Mouse (Mus musculus): Measurements from ENCODE around the gene Gm9044. TPM values are rescaled to one million over a fixed set of nuclear protein-coding genes. Genes with fewer than 3 reads are reported as not detected.

Gm9044 gene
- polyA plus RNA-seq (2017; shearing (Covaris generic)), result not detected

DNA sequence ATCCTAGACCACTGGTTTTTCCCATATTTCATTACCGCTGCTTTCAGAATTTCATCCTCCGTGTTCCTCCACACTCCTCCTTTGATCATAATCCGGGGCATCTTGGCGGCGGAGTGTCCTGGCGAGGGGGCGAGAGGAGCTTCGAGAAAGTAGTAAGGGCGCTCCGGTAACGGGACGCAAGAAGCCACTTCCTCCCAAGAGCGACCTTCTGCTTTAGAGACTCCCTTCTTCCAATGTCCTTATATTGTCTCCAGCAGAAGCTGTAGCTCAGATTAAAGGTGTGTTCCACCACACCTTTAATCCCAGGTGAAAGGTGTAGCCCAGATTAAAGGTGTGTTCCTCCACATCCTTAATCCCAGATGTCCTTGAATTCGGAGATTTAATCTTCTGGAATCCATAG is at the start of gene Gm9044:
TSS of gene Gm9044 (minus strand) at position 101 of the 400 bp plus-strand sequence.

DNA sequence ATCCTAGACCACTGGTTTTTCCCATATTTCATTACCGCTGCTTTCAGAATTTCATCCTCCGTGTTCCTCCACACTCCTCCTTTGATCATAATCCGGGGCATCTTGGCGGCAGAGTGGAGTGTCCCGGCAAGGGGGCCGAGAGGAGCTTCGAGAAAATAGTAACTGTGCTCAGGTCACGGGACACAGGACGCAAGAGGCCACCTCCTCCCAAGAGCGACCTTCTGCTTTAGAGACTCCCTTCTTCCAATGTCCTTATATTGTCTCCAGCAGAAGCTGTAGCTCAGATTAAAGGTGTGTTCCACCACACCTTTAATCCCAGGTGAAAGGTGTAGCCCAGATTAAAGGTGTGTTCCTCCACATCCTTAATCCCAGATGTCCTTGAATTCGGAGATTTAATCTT is 21.8 kb upstream of the Gm9044 start, which contains the start of gene Gm9049:
TSS of gene Gm9049 (minus strand) at position 101 of the 400 bp plus-strand sequence.

DNA sequence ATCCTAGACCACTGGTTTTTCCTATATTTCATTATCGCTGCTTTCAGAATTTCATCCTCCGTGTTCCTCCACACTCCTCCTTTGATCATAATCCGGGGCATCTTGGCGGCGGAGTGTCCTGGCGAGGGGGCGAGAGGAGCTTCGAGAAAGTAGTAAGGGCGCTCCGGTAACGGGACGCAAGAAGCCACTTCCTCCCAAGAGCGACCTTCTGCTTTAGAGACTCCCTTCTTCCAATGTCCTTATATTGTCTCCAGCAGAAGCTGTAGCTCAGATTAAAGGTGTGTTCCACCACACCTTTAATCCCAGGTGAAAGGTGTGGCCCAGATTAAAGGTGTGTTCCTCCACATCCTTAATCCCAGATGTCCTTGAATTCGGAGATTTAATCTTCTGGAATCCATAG is 16.4 kb upstream of the Gm9044 start, which contains the start of gene Gm9048:
TSS of gene Gm9048 (minus strand) at position 101 of the 400 bp plus-strand sequence.

DNA sequence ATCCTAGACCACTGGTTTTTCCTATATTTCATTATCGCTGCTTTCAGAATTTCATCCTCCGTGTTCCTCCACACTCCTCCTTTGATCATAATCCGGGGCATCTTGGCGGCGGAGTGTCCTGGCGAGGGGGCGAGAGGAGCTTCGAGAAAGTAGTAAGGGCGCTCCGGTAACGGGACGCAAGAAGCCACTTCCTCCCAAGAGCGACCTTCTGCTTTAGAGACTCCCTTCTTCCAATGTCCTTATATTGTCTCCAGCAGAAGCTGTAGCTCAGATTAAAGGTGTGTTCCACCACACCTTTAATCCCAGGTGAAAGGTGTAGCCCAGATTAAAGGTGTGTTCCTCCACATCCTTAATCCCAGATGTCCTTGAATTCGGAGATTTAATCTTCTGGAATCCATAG is 10.9 kb upstream of the Gm9044 start, which contains the start of gene Gm9046:
TSS of gene Gm9046 (minus strand) at position 101 of the 400 bp plus-strand sequence.

DNA sequence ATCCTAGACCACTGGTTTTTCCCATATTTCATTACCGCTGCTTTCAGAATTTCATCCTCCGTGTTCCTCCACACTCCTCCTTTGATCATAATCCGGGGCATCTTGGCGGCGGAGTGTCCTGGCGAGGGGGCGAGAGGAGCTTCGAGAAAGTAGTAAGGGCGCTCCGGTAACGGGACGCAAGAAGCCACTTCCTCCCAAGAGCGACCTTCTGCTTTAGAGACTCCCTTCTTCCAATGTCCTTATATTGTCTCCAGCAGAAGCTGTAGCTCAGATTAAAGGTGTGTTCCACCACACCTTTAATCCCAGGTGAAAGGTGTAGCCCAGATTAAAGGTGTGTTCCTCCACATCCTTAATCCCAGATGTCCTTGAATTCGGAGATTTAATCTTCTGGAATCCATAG is 5.5 kb upstream of the Gm9044 start, which contains the start of gene Gm9045:
TSS of gene Gm9045 (minus strand) at position 101 of the 400 bp plus-strand sequence.

DNA sequence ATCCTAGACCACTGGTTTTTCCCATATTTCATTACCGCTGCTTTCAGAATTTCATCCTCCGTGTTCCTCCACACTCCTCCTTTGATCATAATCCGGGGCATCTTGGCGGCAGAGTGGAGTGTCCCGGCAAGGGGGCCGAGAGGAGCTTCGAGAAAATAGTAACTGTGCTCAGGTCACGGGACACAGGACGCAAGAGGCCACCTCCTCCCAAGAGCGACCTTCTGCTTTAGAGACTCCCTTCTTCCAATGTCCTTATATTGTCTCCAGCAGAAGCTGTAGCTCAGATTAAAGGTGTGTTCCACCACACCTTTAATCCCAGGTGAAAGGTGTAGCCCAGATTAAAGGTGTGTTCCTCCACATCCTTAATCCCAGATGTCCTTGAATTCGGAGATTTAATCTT is 5.3 kb downstream of the Gm9044 start, which contains the start of gene Gm9040:
TSS of gene Gm9040 (minus strand) at position 101 of the 400 bp plus-strand sequence.

DNA sequence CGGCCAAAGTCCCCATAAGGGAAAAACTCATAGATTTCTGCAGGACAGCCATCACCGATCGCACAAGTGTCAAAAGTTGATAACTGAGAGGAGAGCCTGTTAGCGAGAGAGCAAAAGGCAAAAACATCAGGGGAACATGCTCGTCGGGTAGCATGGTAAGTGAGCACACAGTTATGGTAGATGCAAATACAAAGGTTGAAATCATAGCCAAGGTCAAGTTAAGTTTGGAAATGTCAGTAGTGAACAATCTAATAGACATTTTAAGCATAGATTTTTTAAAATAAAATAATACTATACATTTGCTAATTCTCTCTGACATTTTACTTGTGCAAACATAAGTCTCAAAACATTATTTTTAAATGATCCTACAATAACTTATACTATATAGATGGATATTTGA is 37.3 kb downstream of the Gm9044 start, which contains the start of gene Iltifb:
TSS of gene Iltifb (minus strand) at position 101 of the 400 bp plus-strand sequence.

Other genes starting within 250 kb of the Gm9044 start
- gene Mdm1, start 190.6 kb downstream of the Gm9044 start, polyA plus RNA-seq (2017; shearing (Covaris generic)), result 8.9 TPM
- gene Il22, start 127.5 kb downstream of the Gm9044 start, polyA plus RNA-seq (2017; shearing (Covaris generic)), result 0.52 TPM
- gene Gm32717, start 91.6 kb downstream of the Gm9044 start, polyA plus RNA-seq (2017; shearing (Covaris generic)), result not detected
- gene Gm32802, start 73.7 kb downstream of the Gm9044 start, polyA plus RNA-seq (2017; shearing (Covaris generic)), result not detected
- gene Iltifb, start 37.4 kb downstream of the Gm9044 start, polyA plus RNA-seq (2017; shearing (Covaris generic)), result not detected
- gene Gm9040, start 5.4 kb downstream of the Gm9044 start, polyA plus RNA-seq (2017; shearing (Covaris generic)), result not detected
- not detected for gene Gm9045, start 5.4 kb upstream of the Gm9044 start, polyA plus RNA-seq (2017; shearing (Covaris generic))
- not detected for gene Gm9046, start 10.8 kb upstream of the Gm9044 start, polyA plus RNA-seq (2017; shearing (Covaris generic))
- not detected for gene Gm9048, start 16.3 kb upstream of the Gm9044 start, polyA plus RNA-seq (2017; shearing (Covaris generic))
- not detected for gene Gm9049, start 21.7 kb upstream of the Gm9044 start, polyA plus RNA-seq (2017; shearing (Covaris generic))
- gene Ifng, start 108.6 kb upstream of the Gm9044 start, polyA plus RNA-seq (2017; shearing (Covaris generic)), result 557 TPM